Mouse (Mus musculus) CH12.LX (cell line): ENCODE measurements around the gene Pole2. TPM values are rescaled to one million over a fixed set of nuclear protein-coding genes. Genes with fewer than 3 reads are reported as not detected.

Source experiments
- DNase-seq: peaks from one replicate; pipeline ENCODE4 v3.0.0-alpha.2; 2013; ENCODE audit errors: extremely low read depth
- H3K27ac ChIP-seq: 2 replicates; pipeline ENCODE4 v1.5.1; 2012; ENCODE audit warnings: low read depth, mild to moderate bottlenecking, control low read depth, moderate library complexity; ENCODE audit not compliant: insufficient read depth
- H3K27me3 ChIP-seq: replicated peaks from 2 replicates; pipeline ENCODE3; 2012; ENCODE audit warnings: inconsistent platforms
- H3K36me3 ChIP-seq, 2 experiments: replicated peaks in 1 of 2; 2 replicates each; pipeline versions ENCODE3 to v1.6.1; 2012; ENCODE audit warnings: inconsistent platforms in 1 of 2, low read length in 1 of 2, mild to moderate bottlenecking in 1 of 2, mixed read lengths in 1 of 2, moderate library complexity in 1 of 2; ENCODE audit not compliant: control insufficient read depth in 1 of 2, insufficient read depth in 1 of 2
- H3K4me1 ChIP-seq, 2 experiments: 2 replicates each; pipeline ENCODE4 v1.6.1; 2012; ENCODE audit warnings: inconsistent platforms in 1 of 2, moderate library complexity in 1 of 2; ENCODE audit not compliant: insufficient read depth in 2 of 2, control insufficient read depth in 1 of 2
- H3K4me2 ChIP-seq: 2 replicates; pipeline ENCODE4 v1.6.1; 2012; ENCODE audit warnings: low read depth, mild to moderate bottlenecking, control low read depth; ENCODE audit not compliant: poor library complexity, insufficient read depth, severe bottlenecking
- H3K4me3 ChIP-seq, 3 experiments: fragments of 150-350 bp in 1 of 3; sonication (generic) in 1 of 3; replicated peaks in 1 of 3; 2 replicates each; pipeline versions ENCODE3 to v1.5.1; 2011 to 2012; ENCODE audit warnings: low read depth in 2 of 3, low read length in 2 of 3, mild to moderate bottlenecking in 2 of 3, moderate library complexity in 2 of 3, control low read depth in 1 of 3, improper control_type of control experiment in 1 of 3, inconsistent platforms in 1 of 3, mixed read lengths in 1 of 3; ENCODE audit not compliant: poor library complexity in 1 of 3
- H3K79me2 ChIP-seq: replicated peaks from 2 replicates; pipeline ENCODE4 v1.6.1; 2012; ENCODE audit warnings: mild to moderate bottlenecking, moderate library complexity; ENCODE audit not compliant: control insufficient read depth, poor library complexity, insufficient read depth, severe bottlenecking; ENCODE audit errors: extremely low read depth
- H3K9ac ChIP-seq: 2 replicates; pipeline ENCODE4 v1.6.1; 2012; ENCODE audit warnings: low read depth, mild to moderate bottlenecking, control low read depth, moderate library complexity; ENCODE audit not compliant: insufficient read depth
- H3K9me3 ChIP-seq: replicated peaks from 2 replicates; pipeline ENCODE3; 2012; ENCODE audit warnings: low read length, inconsistent platforms, mixed read lengths
- CHD1 ChIP-seq: IDR thresholded peaks from 2 replicates; pipeline ENCODE4 v1.6.1; 2012; ENCODE audit warnings: low read depth, low read length, improper control_type of control experiment, inconsistent platforms
- E2F4 ChIP-seq: IDR thresholded peaks from 2 replicates; pipeline ENCODE4 v1.6.1; 2011; ENCODE audit warnings: low read depth, low read length, improper control_type of control experiment; ENCODE audit not compliant: insufficient replicate concordance
- ELF1 ChIP-seq: IDR thresholded peaks from 2 replicates; pipeline ENCODE4 v1.6.1; 2014; ENCODE audit warnings: low read depth, mild to moderate bottlenecking, inconsistent platforms, low read length, improper control_type of control experiment
- EP300 ChIP-seq: IDR thresholded peaks from 2 replicates; pipeline ENCODE4 v1.6.1; 2011; ENCODE audit warnings: low read length, improper control_type of control experiment
- ETS1 ChIP-seq: conservative IDR thresholded peaks from 2 replicates; pipeline ENCODE4 v1.6.1; 2012; ENCODE audit warnings: low read depth, mild to moderate bottlenecking, inconsistent platforms, low read length, improper control_type of control experiment, moderate library complexity
- GABPA ChIP-seq: IDR thresholded peaks from 2 replicates; pipeline ENCODE4 v1.6.1; 2012; ENCODE audit warnings: low read depth, low read length, improper control_type of control experiment, inconsistent platforms; ENCODE audit not compliant: insufficient replicate concordance
- HCFC1 ChIP-seq: IDR thresholded peaks from 2 replicates; pipeline ENCODE4 v1.6.1; 2012; ENCODE audit warnings: low read depth, mild to moderate bottlenecking, inconsistent platforms, low read length, improper control_type of control experiment
- IRF4 ChIP-seq: IDR thresholded peaks from 2 replicates; pipeline ENCODE4 v1.6.1; 2014; ENCODE audit warnings: low read depth, mild to moderate bottlenecking, inconsistent platforms, low read length, improper control_type of control experiment
- MAFK ChIP-seq: IDR thresholded peaks from 2 replicates; pipeline ENCODE4 v1.6.1; 2011; ENCODE audit warnings: low read length, improper control_type of control experiment; ENCODE audit not compliant: insufficient replicate concordance
- MAZ ChIP-seq: IDR thresholded peaks from 2 replicates; pipeline ENCODE4 v1.6.1; 2012; ENCODE audit warnings: low read depth, mild to moderate bottlenecking, inconsistent platforms, low read length, improper control_type of control experiment, moderate library complexity
- NRF1 ChIP-seq: IDR thresholded peaks from 2 replicates; pipeline ENCODE4 v1.6.1; 2014; ENCODE audit warnings: low read depth, mild to moderate bottlenecking, inconsistent platforms, low read length, improper control_type of control experiment, moderate library complexity
- PAX5 ChIP-seq: IDR thresholded peaks from 2 replicates; pipeline ENCODE4 v1.6.1; 2012; ENCODE audit warnings: low read length, inconsistent platforms, mixed read lengths
- POLR2A ChIP-seq: IDR thresholded peaks from 2 replicates; pipeline ENCODE4 v1.6.1; 2011; ENCODE audit warnings: low read depth, mild to moderate bottlenecking, improper control_type of control experiment, low read length
- RCOR1 ChIP-seq: conservative IDR thresholded peaks from 2 replicates; pipeline ENCODE4 v1.6.1; 2012; ENCODE audit warnings: low read depth, mild to moderate bottlenecking, inconsistent platforms, low read length, improper control_type of control experiment
- SIN3A ChIP-seq: IDR thresholded peaks from 2 replicates; pipeline ENCODE4 v1.6.1; 2012; ENCODE audit warnings: low read length, improper control_type of control experiment, inconsistent platforms
- TBP ChIP-seq: conservative IDR thresholded peaks from 2 replicates; pipeline ENCODE4 v1.6.1; 2011; ENCODE audit warnings: low read depth, low read length, improper control_type of control experiment
- UBTF ChIP-seq: IDR thresholded peaks from 2 replicates; pipeline ENCODE4 v1.6.1; 2012; ENCODE audit warnings: low read depth, mild to moderate bottlenecking, inconsistent platforms, low read length, improper control_type of control experiment, moderate library complexity
- USF1 ChIP-seq: IDR thresholded peaks from 2 replicates; pipeline ENCODE4 v1.6.1; 2014; ENCODE audit warnings: low read depth, mild to moderate bottlenecking, inconsistent platforms, low read length, improper control_type of control experiment
- ZKSCAN1 ChIP-seq: IDR thresholded peaks from 2 replicates; pipeline ENCODE4 v1.6.1; 2012; ENCODE audit warnings: low read depth, inconsistent platforms, low read length, improper control_type of control experiment, borderline replicate concordance
- ZMIZ1 ChIP-seq: IDR thresholded peaks from 2 replicates; pipeline ENCODE4 v1.6.1; 2012; ENCODE audit warnings: low read depth, mild to moderate bottlenecking, inconsistent platforms, low read length, improper control_type of control experiment
- dilution Hi-C: fragments of 300-500 bp; cut with MboI; formaldehyde crosslinking; loops from 2 replicates; pipeline ENCODE4 v1.14.3; 2020; ENCODE audit warnings: low sequenced_read_pairs; ENCODE audit not compliant: extremely low pct_unique_long_range_greater_than_20kb, extremely low pct_ligation_motif_present
- in situ Hi-C: fragments of 300-500 bp; cut with MboI; formaldehyde crosslinking; loops from 3 replicates; pipeline ENCODE4 v1.14.3; 2019; ENCODE audit warnings: low sequenced_read_pairs, low pct_ligation_motif_present, low pct_unique_long_range_greater_than_20kb, mixed read lengths
- polyA plus RNA-seq: library from polyadenylated mRNA; unstranded; fragments of >175 nt; gene quantifications from 2 replicates; pipeline ENCODE4 v1.2.1, GENCODE M21; 2012; ENCODE audit warnings: low read depth; ENCODE audit not compliant: insufficient read length
- total RNA-seq, 2 experiments: library from RNA; depleted of rRNA; stranded (reverse); fragments of 300-350 nt in 1 of 2; fragments of >200 nt in 1 of 2; gene quantifications; 2 replicates each; pipeline ENCODE4 v1.2.3; 2012 to 2014

Pole2 gene
- total and polyA plus RNA-seq, 3 experiments, result 32.6 to 143 (median 37.1) TPM

DNA sequence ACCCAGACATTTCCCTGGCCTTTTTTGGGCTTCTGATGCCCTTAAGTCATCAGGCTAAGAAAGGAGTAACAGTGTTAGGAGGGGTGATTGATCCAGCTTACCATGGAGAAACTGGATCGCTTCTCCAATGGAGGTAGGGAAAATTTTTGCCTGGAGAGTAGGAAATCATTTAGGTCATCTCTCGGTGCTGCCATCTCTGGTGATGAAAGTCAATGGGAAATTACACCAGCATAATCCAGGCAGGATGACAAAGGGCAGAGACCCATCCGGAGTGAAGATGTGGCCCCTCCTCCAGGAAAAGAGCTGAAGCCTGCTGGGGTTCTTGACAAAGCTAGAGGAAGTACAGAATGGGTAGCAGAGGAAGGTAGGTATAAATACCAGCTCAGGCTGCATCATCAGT lies 10.3 kb upstream of the Pole2 start:
- H3K36me3 ChIP-seq, result no peaks in the 10 kb centered on the region
- in situ Hi-C loops, result no loop called here
- H3K4me3 ChIP-seq, result no peak overlapping the region
- H3K9me3 ChIP-seq, result no peaks in the 10 kb centered on the region
- H3K79me2 ChIP-seq, result no peaks in the 10 kb centered on the region
- DNase-seq, result no peak
- H3K27me3 ChIP-seq, result no peaks in the 10 kb centered on the region
- H3K4me2 ChIP-seq, result no peak overlapping the region
- no peak overlapping the region for H3K9ac ChIP-seq
- TF ChIP-seq POLR2A, result no peak
- dilution Hi-C loops, result no loop called here
- peaks cover 0 to 13% of the 10 kb centered on the region in 2 experiments; a peak in 2 of 4 replicates for H3K4me1 ChIP-seq
- no peak overlapping the region for H3K27ac ChIP-seq

DNA sequence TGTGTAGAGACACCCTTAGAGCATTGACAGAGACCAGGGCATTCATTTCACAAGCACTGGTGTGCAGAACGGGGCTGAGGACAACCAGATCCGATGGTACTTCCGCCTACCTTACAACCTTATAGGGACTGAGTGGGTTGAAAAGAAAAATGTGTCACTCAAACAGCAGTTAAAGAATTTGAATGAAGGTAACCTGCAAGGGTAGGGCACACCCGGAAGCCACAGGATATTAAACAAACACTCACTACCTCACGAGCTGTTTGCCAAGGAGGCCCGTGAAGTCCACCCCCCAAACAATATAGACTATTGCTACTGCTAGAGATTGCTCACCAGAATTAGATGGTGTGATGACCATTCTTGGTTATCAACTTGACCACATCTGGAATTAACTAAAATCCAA lies 7.8 kb upstream of the Pole2 start:
- H3K36me3 ChIP-seq, result no peaks in the 10 kb centered on the region
- H3K9ac ChIP-seq, result no peak overlapping the region
- dilution Hi-C loops, result no loop called here
- no peak overlapping the region for H3K4me2 ChIP-seq
- peaks cover 0 to 3% of the 10 kb centered on the region in 2 experiments; a peak in 1 of 4 replicates for H3K4me1 ChIP-seq
- no peak overlapping the region for H3K4me3 ChIP-seq
- TF ChIP-seq PAX5, result no peak
- TF ChIP-seq USF1, result no peak
- TF ChIP-seq IRF4, result no peak
- no peak for TF ChIP-seq ZMIZ1
- no peak for TF ChIP-seq SIN3A
- TF ChIP-seq RCOR1, result no peak
- TF ChIP-seq MAZ, result no peak
- TF ChIP-seq MAFK, result no peak
- no peak for TF ChIP-seq TBP
- TF ChIP-seq CHD1, result no peak
- no peak for TF ChIP-seq GABPA
- no peak for TF ChIP-seq E2F4
- TF ChIP-seq NRF1, result no peak
- no peak for TF ChIP-seq HCFC1
- no peak for TF ChIP-seq UBTF
- TF ChIP-seq ETS1, result no peak
- no peak for TF ChIP-seq ELF1
- no peak for TF ChIP-seq EP300
- no peak for TF ChIP-seq ZKSCAN1
- H3K79me2 ChIP-seq, result no peaks in the 10 kb centered on the region
- in situ Hi-C loops, result no loop called here
- H3K27me3 ChIP-seq, result no peaks in the 10 kb centered on the region
- H3K9me3 ChIP-seq, result no peaks in the 10 kb centered on the region
- DNase-seq, result no peak
- no peak overlapping the region for H3K27ac ChIP-seq
